Mouse (Mus musculus) forebrain, postnatal 0 days (tissue): ENCODE data around the gene 1700067K01Rik. TPM values are rescaled to one million over a fixed set of nuclear protein-coding genes. Genes with fewer than 3 reads are reported as not detected.
A peak's percentile ranks its signal among the peaks of the same experiment; 100 is the strongest.

ENCODE experiments used
- ATAC-seq: fragments of 200-750 bp; cut with Nextera tagmentation; 2 replicates; pipeline ENCODE4 v1.8.0; 2017; ENCODE audit warnings: mild to moderate bottlenecking, moderate library complexity
- DNase-seq: peaks from one replicate; pipeline ENCODE4 v3.0.0-alpha.2; 2015
- H3K27ac ChIP-seq: fragments of 300-500 bp; sonication (generic); 2 replicates; pipeline ENCODE4 v1.5.1; 2014; ENCODE audit warnings: low read depth, mild to moderate bottlenecking, antibody characterized with exemption, low read length, moderate library complexity, mixed read lengths
- H3K27me3 ChIP-seq: fragments of 300-500 bp; sonication (generic); 2 replicates; pipeline ENCODE4 v1.6.1; 2014; ENCODE audit warnings: mild to moderate bottlenecking, low read length, mixed read lengths; ENCODE audit not compliant: insufficient read depth
- H3K36me3 ChIP-seq: fragments of 300-500 bp; sonication (generic); 2 replicates; pipeline ENCODE4 v1.6.1; 2014; ENCODE audit warnings: mild to moderate bottlenecking, moderate library complexity; ENCODE audit not compliant: insufficient read depth
- H3K4me1 ChIP-seq: fragments of 300-500 bp; sonication (generic); 2 replicates; pipeline ENCODE4 v1.6.1; 2014; ENCODE audit warnings: antibody characterized with exemption; ENCODE audit not compliant: insufficient read depth
- H3K4me2 ChIP-seq: fragments of 300-500 bp; sonication (generic); 2 replicates; pipeline ENCODE4 v1.6.1; 2014; ENCODE audit warnings: low read depth, mild to moderate bottlenecking, moderate library complexity
- H3K4me3 ChIP-seq: fragments of 300-500 bp; sonication (generic); 2 replicates; pipeline ENCODE4 v1.5.1; 2014; ENCODE audit warnings: low read depth, low read length, mixed read lengths
- H3K9ac ChIP-seq: fragments of 300-500 bp; sonication (generic); 2 replicates; pipeline ENCODE4 v1.6.1; 2014; ENCODE audit warnings: mild to moderate bottlenecking
- H3K9me3 ChIP-seq: fragments of 300-500 bp; sonication (generic); 2 replicates; pipeline ENCODE4 v1.6.1; 2016; ENCODE audit warnings: low read length
- CTCF ChIP-seq: sonication (generic); IDR thresholded peaks from 2 replicates; pipeline ENCODE4 v1.5.1; 2016; ENCODE audit warnings: antibody characterized with exemption, control low read depth, low read depth
- WGBS: fragments of 180-500 bp; shearing (Covaris S2); extraction: QIAGEN DNeasy Blood & Tissue Kit; methylation state at CpG from one replicate; pipeline ENCODE4 v1.1.7; 2014; 5-methylcytosine and 5-hydroxymethylcytosine counted together
- polyA plus RNA-seq: library from polyadenylated mRNA; unstranded; fragments of >200 nt; fragmentation: Nextera tagmentation; extraction: Ambion mirVana; gene quantifications from 2 replicates; pipeline ENCODE4 v1.2.1, GENCODE M21; 2015
- total RNA-seq: library from RNA; depleted of rRNA; stranded (reverse); fragments of >200 nt; gene quantifications from 2 replicates; pipeline ENCODE4 v1.2.3, GENCODE M21; 2014; rRNA removed

The 1700067K01Rik gene
- total RNA-seq, result 0.15 and 0.81 TPM in 2 replicates
- 0.36 and 0.86 TPM in 2 replicates for polyA plus RNA-seq

GRCm38 (mm10) chr8:84001281-84002000 is at the start of gene 1700067K01Rik:
Gene 1700067K01Rik (plus strand): TSS chr8:84001502.
- Histone ChIP-seq H3K4me3 (no peak within 1 kb of the TSS), H3K27ac (no peak within 1 kb of the TSS), H3K9ac (no peak within 1 kb of the TSS), H3K9me3 (no peaks in the 10 kb centered on the region), H3K4me1 (peaks cover 17% of the 10 kb centered on the region), H3K27me3 (no peaks in the 10 kb centered on the region), H3K4me2 (no peak within 1 kb of the TSS), H3K36me3 (peaks cover 17% of the 10 kb centered on the region; the same call in 1 of the 2 replicates)
- WGBS, result 30% methylated on average over 61 of the region's 61 CpGs
- no peak for ATAC-seq
- DNase-seq, result no peak
- no peak for TF ChIP-seq CTCF

GRCm38 (mm10) chr8:83954749-83955105 is 46.6 kb upstream of the 1700067K01Rik start:
- H3K9me3 ChIP-seq, result no peaks in the 10 kb centered on the region
- H3K27ac ChIP-seq, result 0 out of 2 replicates have a peak overlapping the region, but pooled peaks have one; percentile 21
- no peaks in the 10 kb centered on the region for H3K4me1 ChIP-seq
- H3K36me3 ChIP-seq, result no peaks in the 10 kb centered on the region
- WGBS, result under 1% methylated on average over 14 of the region's 14 CpGs
- no peak for DNase-seq
- TF ChIP-seq CTCF, result no peak
- peak overlapping the region; percentile 41 for H3K9ac ChIP-seq
- H3K27me3 ChIP-seq, result no peaks in the 10 kb centered on the region
- no peak; the same call in 1 of the 2 replicates for ATAC-seq
- peak overlapping the region; percentile 51 for H3K4me3 ChIP-seq
- peak overlapping the region; percentile 59 for H3K4me2 ChIP-seq

GRCm38 (mm10) chr8:83955106-83955957 is 46.0 kb upstream of the 1700067K01Rik start, which contains the start of the genes Gm10644 and Asf1b:
Gene Gm10644 (minus strand): TSS chr8:83955205.
Gene Asf1b (plus strand): TSS chr8:83955507.
- 2% methylated on average over 75 of the region's 75 CpGs for WGBS
- DNase-seq (peak; percentile 100), ATAC-seq (peak; percentile 98)
- H3K9me3 ChIP-seq, result no peaks in the 10 kb centered on the region
- H3K36me3 ChIP-seq, result no peaks in the 10 kb centered on the region
- peak; percentile 94 for TF ChIP-seq CTCF
- H3K9ac ChIP-seq, result peak within 1 kb of the TSS; percentile 41
- no peaks in the 10 kb centered on the region for H3K4me1 ChIP-seq
- H3K27me3 ChIP-seq, result no peaks in the 10 kb centered on the region
- H3K4me2 ChIP-seq, result peak within 1 kb of the TSS; percentile 86
- 0 out of 2 replicates have a peak within 1 kb of the TSS, but pooled peaks have one; percentile 21 for H3K27ac ChIP-seq
- H3K4me3 ChIP-seq, result peak within 1 kb of the TSS; percentile 51

- no peaks in the 10 kb centered on the region for H3K36me3 ChIP-seq
- no peak overlapping the region for H3K27ac ChIP-seq
- H3K4me1 ChIP-seq, result no peaks in the 10 kb centered on the region
- H3K4me3 ChIP-seq, result peak overlapping the region; percentile 51
- no peaks in the 10 kb centered on the region for H3K27me3 ChIP-seq
- no peaks in the 10 kb centered on the region for H3K9me3 ChIP-seq
- no peak overlapping the region for H3K9ac ChIP-seq
- peak overlapping the region; percentile 86 for H3K4me2 ChIP-seq
- no peak for DNase-seq
- no peak for ATAC-seq
- TF ChIP-seq CTCF, result no peak
- WGBS, result under 1% methylated on average over 15 of the region's 15 CpGs
Observed at GRCm38 (mm10) chr8:83955958-83956218, 45.4 kb upstream of the 1700067K01Rik start.

- no peaks in the 10 kb centered on the region for H3K9me3 ChIP-seq
- no peak overlapping the region for H3K4me3 ChIP-seq
- no peaks in the 10 kb centered on the region for H3K27me3 ChIP-seq
- peak; percentile 34 for TF ChIP-seq CTCF
- no peak for DNase-seq
- H3K4me2 ChIP-seq, result no peak overlapping the region
- no peaks in the 10 kb centered on the region for H3K36me3 ChIP-seq
- H3K9ac ChIP-seq, result no peak overlapping the region
- H3K4me1 ChIP-seq, result no peaks in the 10 kb centered on the region
- 20% methylated on average over 1 of the region's 1 CpGs for WGBS
- ATAC-seq, result no peak
- no peak overlapping the region for H3K27ac ChIP-seq
Observed at GRCm38 (mm10) chr8:83956789-83957188, 44.5 kb upstream of the 1700067K01Rik start.

GRCm38 (mm10) chr8:83964015-83964765 is 37.1 kb upstream of the 1700067K01Rik start:
- no peak overlapping the region for H3K4me2 ChIP-seq
- H3K27me3 ChIP-seq, result no peaks in the 10 kb centered on the region
- no peak overlapping the region for H3K27ac ChIP-seq
- H3K9ac ChIP-seq, result no peak overlapping the region
- TF ChIP-seq CTCF, result no peak
- H3K36me3 ChIP-seq, result no peaks in the 10 kb centered on the region
- H3K4me1 ChIP-seq, result no peaks in the 10 kb centered on the region
- DNase-seq (no peak), ATAC-seq (no peak)
- no peaks in the 10 kb centered on the region for H3K9me3 ChIP-seq
- no peak overlapping the region for H3K4me3 ChIP-seq
- WGBS, result 94% methylated on average over 5 of the region's 5 CpGs
